Mouse (Mus musculus): ENCODE measurements around the gene Klhl29.

Gene Klhl29

GRCm38 (mm10) chr12:5215836-5216747 is 159.4 kb downstream of the Klhl29 start:
- DNase-seq, result peak; percentile 42 to 64

GRCm38 (mm10) chr12:5214266-5214665 is 161.2 kb downstream of the Klhl29 start:
- DNase-seq, result no peak

GRCm38 (mm10) chr12:5213339-5214104 is 162.0 kb downstream of the Klhl29 start:
- DNase-seq, result peak; percentile 96 to 97

- DNase-seq, result no peak
These were observed 163.6 kb downstream of the Klhl29 start for GRCm38 (mm10) chr12:5211884-5212283.

DNA sequence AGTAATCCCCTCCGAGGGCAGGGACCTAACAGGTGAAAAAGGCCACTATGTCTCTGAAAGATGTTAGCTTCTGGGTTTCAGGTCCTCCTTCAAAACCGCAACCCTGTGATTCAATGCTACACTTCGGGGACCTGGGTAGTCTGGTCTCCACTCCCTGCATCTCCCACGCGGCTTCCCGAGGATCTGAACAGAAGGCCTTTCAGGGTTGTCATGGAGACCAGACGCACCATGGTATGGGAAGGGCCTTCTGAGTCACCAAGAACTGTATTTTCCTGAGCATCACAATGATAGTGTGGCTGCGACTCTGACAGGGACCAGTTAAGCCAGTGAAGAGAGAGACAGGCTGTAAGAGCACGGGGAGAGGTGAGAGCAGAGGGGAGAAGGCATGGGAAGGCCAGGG is 164.7 kb downstream of the Klhl29 start:
- no peak for DNase-seq

DNA sequence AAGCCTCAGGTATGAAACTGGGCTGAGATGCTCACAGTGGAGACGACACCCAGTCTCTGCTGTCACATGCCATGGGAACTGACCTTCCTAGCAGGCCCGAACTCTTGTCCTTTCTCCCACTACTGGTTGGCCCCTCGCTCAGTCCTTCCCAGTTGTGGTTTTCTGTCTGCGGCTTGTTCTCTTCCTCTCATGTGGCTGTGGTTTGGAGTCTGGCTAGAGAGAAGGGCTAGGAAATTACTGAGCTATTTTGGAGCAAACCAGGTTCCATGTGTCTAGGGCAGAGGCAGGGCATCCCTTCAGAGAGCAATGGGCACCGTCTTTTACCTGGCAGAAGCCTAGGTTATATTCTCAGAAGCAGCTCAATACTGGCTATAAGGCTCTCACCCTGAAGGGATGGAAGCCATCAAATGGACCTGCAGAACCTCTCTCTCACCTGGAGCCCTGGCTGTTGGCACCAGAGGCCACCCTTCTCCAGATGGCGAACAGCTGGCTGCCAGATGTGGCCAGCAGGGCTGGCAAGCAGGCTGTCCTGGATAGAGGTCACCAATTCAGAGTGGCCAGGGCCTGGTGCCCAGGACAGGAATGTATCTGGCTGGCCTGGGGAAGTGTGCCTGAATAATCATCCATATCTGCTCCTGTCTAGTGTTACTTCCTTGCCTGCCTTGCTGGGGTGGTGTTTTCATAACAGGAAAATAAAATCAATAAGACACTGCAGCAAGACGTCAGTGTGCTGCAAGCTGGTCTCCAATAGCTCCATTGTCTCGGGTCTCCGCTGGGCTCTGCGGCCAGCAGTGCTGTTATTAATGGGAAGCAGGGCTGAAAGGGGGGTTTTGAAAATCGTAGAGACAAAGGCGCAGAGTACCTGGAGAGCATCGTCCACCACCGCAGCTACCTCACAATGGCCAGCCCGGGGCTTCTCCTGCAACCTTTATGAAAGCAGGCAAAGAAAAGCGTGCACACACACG is 167.3 kb downstream of the Klhl29 start:
- DNase-seq, result no peak

DNA sequence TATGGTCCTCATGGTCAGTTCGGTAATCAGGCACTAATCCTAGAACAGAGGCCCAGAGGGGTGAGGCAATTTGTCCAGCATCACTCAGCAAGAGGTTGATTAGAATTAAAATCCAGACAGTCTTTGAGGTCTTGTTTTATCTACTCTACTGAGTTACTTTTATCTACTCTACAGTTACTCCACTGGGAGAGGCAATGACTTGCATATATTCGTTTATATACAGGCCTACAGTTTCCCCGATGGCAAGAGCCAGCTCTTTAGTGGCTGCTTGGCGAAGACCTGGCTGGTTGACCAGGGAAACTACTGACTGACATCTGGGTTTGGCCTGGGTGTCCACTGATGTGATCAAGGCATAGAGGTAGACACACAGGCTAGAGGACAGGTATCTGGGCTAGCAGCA is 168.3 kb downstream of the Klhl29 start:
- DNase-seq, result no peak

GRCm38 (mm10) chr12:5204071-5204840 is 171.2 kb downstream of the Klhl29 start:
- peak; percentile 76 to 83 for DNase-seq

DNA sequence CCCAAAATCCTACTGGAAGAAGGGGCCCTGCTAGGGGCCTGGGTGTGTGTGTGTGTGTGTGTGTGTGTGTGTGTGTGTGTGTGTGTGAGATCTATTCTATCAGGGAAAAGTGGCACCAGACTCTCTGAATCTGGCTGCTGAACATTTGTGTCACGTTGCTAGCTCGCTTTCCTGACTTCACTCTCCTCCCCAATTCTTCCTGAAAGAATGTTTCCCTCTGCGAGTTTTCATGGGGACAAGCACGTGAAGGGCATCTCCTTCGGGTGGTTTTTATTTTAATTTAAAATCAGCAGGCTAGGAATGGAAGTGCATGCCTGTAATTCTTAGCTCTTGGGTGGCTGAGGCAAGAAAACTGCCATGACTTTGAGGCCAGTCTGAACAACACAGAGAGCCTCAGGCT is 172.1 kb downstream of the Klhl29 start:
- no peak for DNase-seq

- DNase-seq, result peak; percentile 43 to 82
These were observed 177.2 kb downstream of the Klhl29 start for GRCm38 (mm10) chr12:5198254-5198653.

- DNase-seq, result no peak
These were observed 181.3 kb downstream of the Klhl29 start for GRCm38 (mm10) chr12:5194176-5194575.

- DNase-seq, result no peak
These were observed 183.1 kb downstream of the Klhl29 start for GRCm38 (mm10) chr12:5192380-5192718.

- peak; percentile 81 to 91 for DNase-seq
These were observed 183.7 kb downstream of the Klhl29 start for GRCm38 (mm10) chr12:5191628-5192379.

DNA sequence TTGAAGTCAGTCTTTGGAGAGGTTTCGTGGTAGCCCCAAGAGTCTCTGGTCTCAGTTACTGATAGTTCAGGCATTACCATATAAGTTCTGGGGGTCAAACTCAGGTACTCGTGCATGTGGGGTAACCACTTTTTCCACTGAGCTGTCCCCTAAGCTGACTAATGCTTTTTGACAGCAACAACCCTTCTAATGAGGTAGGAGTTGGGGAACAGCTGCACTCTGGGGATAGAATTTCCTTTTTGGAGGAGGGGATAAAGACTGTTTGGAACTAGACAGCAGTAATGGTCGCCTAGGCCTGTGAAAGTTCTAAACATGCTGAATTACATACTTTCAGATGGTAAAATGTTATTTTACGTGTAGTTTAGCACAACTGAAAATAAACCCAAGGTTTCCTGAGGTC is 184.3 kb downstream of the Klhl29 start:
- no peak for DNase-seq

- no peak for DNase-seq
These were observed 185.9 kb downstream of the Klhl29 start for GRCm38 (mm10) chr12:5189446-5190150.

DNA sequence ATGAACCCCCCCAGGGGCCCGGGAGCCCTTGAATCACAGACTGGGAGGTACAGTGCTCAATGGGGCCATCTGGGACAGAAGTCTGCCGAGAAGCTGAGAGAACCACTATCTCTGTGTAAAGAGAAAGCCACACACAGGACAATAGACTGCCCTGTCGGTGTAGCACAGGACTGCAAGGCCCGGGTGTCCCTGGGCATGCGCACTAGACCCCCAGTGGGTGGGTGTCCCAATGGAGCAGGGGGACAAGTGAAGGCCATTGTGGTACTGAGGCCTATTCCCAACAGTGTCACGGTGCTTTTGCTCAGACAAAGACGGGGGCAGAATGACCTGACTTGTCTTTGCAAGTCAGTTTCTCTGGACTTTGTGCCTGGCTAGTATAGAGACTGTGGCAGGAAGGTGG is 186.6 kb downstream of the Klhl29 start:
- no peak for DNase-seq

- DNase-seq, result no peak
These were observed 187.6 kb downstream of the Klhl29 start for GRCm38 (mm10) chr12:5187773-5188333.

GRCm38 (mm10) chr12:5186645-5187044 is 188.8 kb downstream of the Klhl29 start:
- DNase-seq, result peak in 1 of 2 experiments; percentile 29

DNA sequence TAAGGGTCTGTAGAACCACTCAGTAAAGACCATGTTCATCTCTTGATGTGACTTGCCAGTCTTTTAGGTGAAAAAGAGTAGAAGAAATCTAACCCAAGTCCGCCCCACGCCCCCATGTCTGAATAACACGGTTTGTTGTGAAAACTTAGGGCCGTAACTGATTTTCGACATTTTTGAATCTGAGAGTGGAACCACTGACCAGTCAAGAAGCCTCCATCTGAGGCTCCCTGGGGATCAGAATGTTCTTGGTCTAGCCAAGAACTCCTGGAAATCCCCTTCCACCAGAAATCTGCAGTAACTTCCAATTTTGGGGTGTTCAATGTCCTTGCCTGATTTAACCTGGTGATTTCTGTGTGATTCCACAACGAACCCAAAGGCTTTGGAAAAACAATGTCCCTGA is 189.9 kb downstream of the Klhl29 start:
- DNase-seq, result no peak

- no peak for DNase-seq
These were observed 192.9 kb downstream of the Klhl29 start for GRCm38 (mm10) chr12:5182586-5182985.

All from kidney, postnatal 25 days (tissue).